Comparison of ENCODE assay signal across 22 mouse cellular contexts in genomic region chr14:58638337-58638696, GRCm38 (mm10).
A peak's percentile ranks its signal among the peaks of the same experiment; 100 is the strongest.
DNase-seq lines count a peak whose midpoint lies in the region; ATAC-seq lines count a peak whose summit lies in the region.
"Had no signal": no experiment of that assay in that cellular context is flagged by ENCODE, and none has a peak within 500 bp of the region (broad histone marks: within the 10 kb centered on the region; RNA-seq: fewer than 3 reads in every experiment).

No protein-coding gene starts in this region.

- ATAC-seq in embryonic facial prominence, embryonic 12.5 days (ENCODE audit: insufficient number of reproducible peaks, insufficient read depth, low FRiP score, low TSS enrichment) = peak; percentile 67; the same call in 1 of the 2 replicates
- ATAC-seq in forebrain, embryonic 14.5 days = peak; percentile 32
- ATAC-seq in limb, embryonic 12.5 days (ENCODE audit: insufficient number of reproducible peaks, insufficient read depth, low FRiP score, low TSS enrichment, low read depth) = peak; percentile 87; the same call in 1 of the 2 replicates
- ATAC-seq: intestine, embryonic 15.5 days; liver, postnatal 0 days had no signal

- no peaks in the 10 kb centered on the region for H3K9me3 ChIP-seq in embryonic facial prominence, embryonic 12.5 days
- no peaks in the 10 kb centered on the region for H3K9me3 ChIP-seq in forebrain, embryonic 14.5 days (replicated peaks; ENCODE audit: control insufficient read depth, low read length)
- no peaks in the 10 kb centered on the region for H3K9me3 ChIP-seq in limb, embryonic 12.5 days
- H3K9me3 ChIP-seq: embryonic facial prominence, embryonic 13.5 days; heart, embryonic 15.5 days; hindbrain, embryonic 15.5 days; intestine, embryonic 15.5 days had no signal

- H3K4me2 ChIP-seq in embryonic facial prominence, embryonic 12.5 days (replicated peaks) = no peak overlapping the region
- no peak overlapping the region for H3K4me2 ChIP-seq in forebrain, embryonic 14.5 days (ENCODE audit: low read length)
- 0 out of 2 replicates have a peak overlapping the region, but pooled peaks have one; percentile 4 for H3K4me2 ChIP-seq in limb, embryonic 12.5 days
- H3K4me2 ChIP-seq: embryonic facial prominence, embryonic 13.5 days; heart, embryonic 15.5 days; hindbrain, embryonic 15.5 days; intestine, embryonic 15.5 days had no signal

- no peak overlapping the region for H3K27ac ChIP-seq in embryonic facial prominence, embryonic 12.5 days
- H3K27ac ChIP-seq in forebrain, embryonic 14.5 days (ENCODE audit: low read depth, low read length) = no peak overlapping the region
- H3K27ac ChIP-seq in limb, embryonic 12.5 days = peak overlapping the region; percentile 29; the same call in 1 of the 2 replicates
- H3K27ac ChIP-seq: embryonic facial prominence, embryonic 13.5 days; heart, embryonic 15.5 days; hindbrain, embryonic 15.5 days; intestine, embryonic 15.5 days had no signal

- no peak overlapping the region for H3K4me3 ChIP-seq in embryonic facial prominence, embryonic 12.5 days
- H3K4me3 ChIP-seq in forebrain, embryonic 14.5 days (ENCODE audit: low read depth, low read length) = no peak overlapping the region
- H3K4me3 ChIP-seq in limb, embryonic 12.5 days (replicated peaks) = no peak overlapping the region
- H3K4me3 ChIP-seq: embryonic facial prominence, embryonic 13.5 days; heart, embryonic 15.5 days; hindbrain, embryonic 15.5 days; intestine, embryonic 15.5 days had no signal

- no peaks in the 10 kb centered on the region for H3K36me3 ChIP-seq in embryonic facial prominence, embryonic 12.5 days
- H3K36me3 ChIP-seq in forebrain, embryonic 14.5 days (ENCODE audit: control insufficient read depth, insufficient read depth, low read length) = no peaks in the 10 kb centered on the region
- H3K36me3 ChIP-seq in limb, embryonic 12.5 days = no peaks in the 10 kb centered on the region
- H3K36me3 ChIP-seq: embryonic facial prominence, embryonic 13.5 days; heart, embryonic 15.5 days; hindbrain, embryonic 15.5 days; intestine, embryonic 15.5 days had no signal

- WGBS in embryonic facial prominence, embryonic 12.5 days = 26% methylated on average over 7 of the region's 7 CpGs
- WGBS in forebrain, embryonic 14.5 days = 23% methylated on average over 7 of the region's 7 CpGs
- WGBS in limb, embryonic 12.5 days = 10% methylated on average over 7 of the region's 7 CpGs

- DNase-seq in embryo, embryonic 11 days = peak; percentile 58
- DNase-seq in forebrain, embryonic 14.5 days (ENCODE audit: low spot score) = peak; percentile 47
- no peak for DNase-seq in lung, postnatal 4 days
- DNase-seq in gastrocnemius, postnatal 14 days = no peak
- DNase-seq in right cerebral cortex, adult 2 months (ENCODE audit: low spot score in 2 of 2) = no peak
- DNase-seq: adrenal gland, postnatal 14 days; cerebellum, adult 11 months; cerebellum, postnatal 14 days; heart, adult 18-20 months; heart, postnatal 4 days; kidney, postnatal 36 days; liver; liver, postnatal 0 days; lung, postnatal 10 days; right cerebral cortex, adult 18-20 months; thymus, postnatal 25 days had no signal

- H3K9ac ChIP-seq in embryonic facial prominence, embryonic 12.5 days = no peak overlapping the region
- H3K9ac ChIP-seq in forebrain, embryonic 14.5 days (ENCODE audit: low read length) = no peak overlapping the region
- no peak overlapping the region for H3K9ac ChIP-seq in limb, embryonic 12.5 days (replicated peaks)
- H3K9ac ChIP-seq: embryonic facial prominence, embryonic 13.5 days; heart, embryonic 15.5 days; hindbrain, embryonic 15.5 days; intestine, embryonic 15.5 days; liver, postnatal 0 days had no signal

- peaks cover 5% of the 10 kb centered on the region; the same call in 1 of the 2 replicates for H3K4me1 ChIP-seq in embryonic facial prominence, embryonic 12.5 days
- peaks cover 9% of the 10 kb centered on the region; the same call in 1 of the 2 replicates for H3K4me1 ChIP-seq in forebrain, embryonic 14.5 days (ENCODE audit: control insufficient read depth, insufficient read depth, low read length)
- H3K4me1 ChIP-seq in limb, embryonic 12.5 days (replicated peaks) = peaks cover 22% of the 10 kb centered on the region
- H3K4me1 ChIP-seq: heart, embryonic 15.5 days; hindbrain, embryonic 15.5 days; intestine, embryonic 15.5 days had no signal

- intact Hi-C loops in gastrocnemius, postnatal 14 days (cut with DNase I; ENCODE audit: low total_unique reads) = no loop called here

- no peaks in the 10 kb centered on the region for H3K27me3 ChIP-seq in embryonic facial prominence, embryonic 12.5 days
- peaks cover 4% of the 10 kb centered on the region; the same call in 1 of the 2 replicates for H3K27me3 ChIP-seq in forebrain, embryonic 14.5 days (replicated peaks; ENCODE audit: control insufficient read depth, insufficient read depth, low read length)
- 0 out of 2 replicates have a peak, but pooled peaks cover 4% of the 10 kb centered on the region for H3K27me3 ChIP-seq in limb, embryonic 12.5 days
- H3K27me3 ChIP-seq: heart, embryonic 15.5 days; intestine, embryonic 15.5 days had no signal

Comparison
In these comparisons a context has a peak if more than half of its experiments do, and no peak if none do; other contexts are left out.
1. DNase-seq: peak in embryo, embryonic 11 days (single experiment) and forebrain, embryonic 14.5 days (single experiment); none in lung, postnatal 4 days (0 of 2), gastrocnemius, postnatal 14 days (single experiment) and right cerebral cortex, adult 2 months (0 of 2).
2. ATAC-seq: peak in every context shown above with its lines; median percentile 87 in limb, embryonic 12.5 days; 67 in embryonic facial prominence, embryonic 12.5 days; 32 in forebrain, embryonic 14.5 days.